Mouse (Mus musculus) layer of hippocampus, adult 9-11 months (tissue): ENCODE measurements around the gene Mgat4b.

Experiments
- DNase-seq: peaks from one replicate; pipeline ENCODE4 v3.0.0; 2022

Gene Mgat4b

GRCm38 (mm10) chr11:50226406-50226805, 15.7 kb downstream of the Mgat4b start:
- DNase-seq: no peak

DNA sequence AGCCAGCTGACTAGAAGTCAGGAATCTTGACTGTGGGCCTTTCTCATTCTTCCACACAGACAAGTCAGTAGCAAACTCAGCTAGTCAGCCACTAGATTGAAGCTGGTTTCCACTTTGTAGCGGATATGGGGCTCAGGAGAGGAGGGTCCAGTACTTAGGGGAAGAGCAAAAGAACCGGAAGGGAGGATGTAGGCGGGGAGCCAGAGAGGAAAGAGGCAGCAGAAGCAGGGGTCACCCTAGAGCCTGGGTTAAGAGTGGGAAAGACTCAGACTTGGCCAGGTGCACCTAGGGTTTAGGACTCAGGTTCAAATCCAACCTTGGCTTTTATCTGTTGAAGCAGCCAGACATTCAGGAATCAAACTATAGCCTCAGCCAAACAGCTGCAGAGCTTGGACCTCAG, 16.5 kb downstream of the Mgat4b start:
- DNase-seq: no peak

DNA sequence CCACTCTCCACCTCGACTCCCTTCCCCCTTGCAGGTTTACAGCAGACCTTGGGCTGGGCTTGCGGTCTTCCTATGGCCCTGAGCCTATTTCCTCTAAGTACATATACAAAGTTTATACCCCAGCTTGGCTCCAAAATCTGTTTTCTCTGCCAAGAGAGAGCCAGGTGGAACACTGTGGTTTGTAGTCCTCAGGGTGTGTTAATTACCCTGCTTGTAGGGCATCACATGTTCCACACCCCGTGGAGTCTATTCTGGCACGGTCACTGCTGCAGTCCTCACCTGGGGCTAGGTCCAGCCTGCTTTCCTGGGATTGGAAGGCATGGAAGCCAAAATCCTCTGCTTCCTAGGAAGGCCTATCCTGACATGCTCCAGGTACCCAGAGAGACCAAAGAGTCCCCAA, 17.0 kb downstream of the Mgat4b start:
- DNase-seq: no peak

DNA sequence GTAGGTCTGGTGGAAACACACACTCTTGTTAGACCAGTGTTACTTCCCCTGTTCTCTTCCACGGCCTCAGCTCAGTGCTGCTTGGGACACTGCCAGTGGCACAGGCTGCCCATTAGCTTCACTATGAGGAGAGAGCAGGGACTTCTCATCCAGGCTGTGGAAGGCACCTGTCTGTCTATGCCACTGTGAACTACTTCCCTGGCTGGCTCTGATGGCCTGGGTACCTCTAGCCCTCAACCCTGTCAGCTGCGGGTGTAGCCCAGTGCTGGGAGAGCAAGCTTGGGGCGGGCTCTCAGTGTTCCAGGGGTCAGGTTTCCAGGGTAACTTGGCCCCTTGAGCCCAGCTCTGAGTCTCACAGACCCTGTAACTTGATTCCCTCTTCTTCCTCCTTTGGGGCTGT, 18.1 kb downstream of the Mgat4b start:
- DNase-seq: no peak

GRCm38 (mm10) chr11:50229252-50229910, 18.7 kb downstream of the Mgat4b start:
- DNase-seq: no peak

DNA sequence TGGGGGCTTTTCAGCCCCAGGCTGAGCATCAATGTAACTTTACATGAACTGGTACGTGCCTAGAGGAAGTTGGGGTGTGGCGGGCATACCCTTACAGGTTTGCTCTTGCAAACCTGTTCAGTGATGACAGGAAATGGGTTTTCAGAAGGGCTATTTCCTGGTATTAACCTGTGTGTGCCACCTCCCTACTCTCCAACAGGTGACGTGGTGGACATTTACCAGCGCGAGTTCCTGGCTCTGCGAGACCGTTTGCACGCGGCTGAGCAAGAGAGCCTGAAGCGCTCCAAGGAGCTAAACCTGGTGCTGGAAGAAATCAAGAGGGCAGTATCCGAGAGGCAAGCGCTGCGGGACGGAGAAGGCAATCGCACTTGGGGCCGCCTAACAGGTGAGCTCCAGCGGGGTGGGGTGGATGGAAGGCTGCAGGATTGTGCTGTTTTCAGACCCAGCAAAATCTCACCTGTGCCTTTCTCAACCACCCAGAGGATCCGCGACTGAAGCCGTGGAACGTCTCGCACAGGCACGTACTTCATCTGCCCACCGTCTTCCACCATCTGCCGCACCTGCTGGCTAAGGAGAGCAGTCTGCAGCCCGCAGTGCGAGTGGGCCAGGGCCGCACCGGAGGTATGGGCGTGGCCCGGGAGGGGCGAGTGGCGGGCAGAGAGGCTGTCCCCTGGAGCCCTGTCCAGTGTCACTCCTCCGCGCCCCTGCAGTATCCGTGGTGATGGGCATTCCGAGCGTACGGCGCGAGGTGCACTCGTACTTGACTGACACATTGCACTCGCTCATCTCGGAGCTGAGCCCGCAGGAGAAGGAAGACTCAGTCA, 20.0 kb downstream of the Mgat4b start:
- no peak for DNase-seq

GRCm38 (mm10) chr11:50231411-50231810, 20.7 kb downstream of the Mgat4b start:
- DNase-seq: no peak

- no peak for DNase-seq
Measured at GRCm38 (mm10) chr11:50233022-50233421, 22.3 kb downstream of the Mgat4b start.

- no peak for DNase-seq
Measured at GRCm38 (mm10) chr11:50233993-50234392, 23.3 kb downstream of the Mgat4b start.

- no peak for DNase-seq
Measured at GRCm38 (mm10) chr11:50234606-50235005, 23.9 kb downstream of the Mgat4b start.

DNA sequence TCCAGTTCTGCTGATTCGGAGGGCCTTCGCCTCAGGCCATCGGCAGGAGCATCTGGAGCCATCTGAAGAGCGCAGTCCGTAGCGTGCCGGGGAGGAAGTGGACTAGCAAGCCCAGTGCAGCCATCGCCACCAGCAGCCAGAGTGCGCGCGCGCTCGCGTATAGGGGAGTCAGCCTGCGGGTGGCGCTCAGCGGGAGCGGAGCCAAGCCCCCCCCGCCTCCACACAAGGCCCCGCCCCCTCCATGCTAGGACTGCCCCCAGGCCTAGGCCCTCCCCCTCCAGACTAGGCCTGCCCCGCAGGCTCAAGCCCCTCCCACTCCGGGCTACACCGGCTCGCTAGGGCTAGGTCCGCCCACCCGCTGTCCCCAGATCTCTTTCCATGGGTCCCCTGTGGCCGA, 25.8 kb downstream of the Mgat4b start:
- DNase-seq: peak; percentile 91

- DNase-seq: no peak
Measured at GRCm38 (mm10) chr11:50236937-50237835, 26.5 kb downstream of the Mgat4b start.

DNA sequence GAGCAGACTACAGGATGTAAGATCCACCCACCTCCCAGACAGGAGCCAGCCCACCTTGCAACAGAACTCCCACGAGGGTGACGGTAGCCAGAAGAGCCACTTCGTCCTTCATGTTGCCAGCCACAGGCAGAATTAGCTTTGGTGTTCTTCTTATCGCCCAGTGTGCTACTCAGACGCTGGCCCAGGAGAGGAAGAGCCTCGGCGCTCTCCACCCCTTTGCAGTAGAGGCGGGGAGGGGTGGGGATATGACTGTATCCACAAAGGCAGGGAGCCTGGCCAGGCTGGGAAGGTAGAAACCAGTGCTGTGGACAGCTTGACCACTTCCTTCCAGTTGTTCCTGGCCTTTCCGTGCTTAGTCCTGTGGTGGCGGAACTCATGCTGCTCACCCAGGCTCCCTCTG, 27.6 kb downstream of the Mgat4b start, which contains the start of gene Ltc4s:
Gene Ltc4s, minus strand, starts transcription at position 293 of the 400 bp plus-strand sequence.
- DNase-seq: no peak

GRCm38 (mm10) chr11:50238821-50239791, 28.4 kb downstream of the Mgat4b start:
- no peak for DNase-seq

DNA sequence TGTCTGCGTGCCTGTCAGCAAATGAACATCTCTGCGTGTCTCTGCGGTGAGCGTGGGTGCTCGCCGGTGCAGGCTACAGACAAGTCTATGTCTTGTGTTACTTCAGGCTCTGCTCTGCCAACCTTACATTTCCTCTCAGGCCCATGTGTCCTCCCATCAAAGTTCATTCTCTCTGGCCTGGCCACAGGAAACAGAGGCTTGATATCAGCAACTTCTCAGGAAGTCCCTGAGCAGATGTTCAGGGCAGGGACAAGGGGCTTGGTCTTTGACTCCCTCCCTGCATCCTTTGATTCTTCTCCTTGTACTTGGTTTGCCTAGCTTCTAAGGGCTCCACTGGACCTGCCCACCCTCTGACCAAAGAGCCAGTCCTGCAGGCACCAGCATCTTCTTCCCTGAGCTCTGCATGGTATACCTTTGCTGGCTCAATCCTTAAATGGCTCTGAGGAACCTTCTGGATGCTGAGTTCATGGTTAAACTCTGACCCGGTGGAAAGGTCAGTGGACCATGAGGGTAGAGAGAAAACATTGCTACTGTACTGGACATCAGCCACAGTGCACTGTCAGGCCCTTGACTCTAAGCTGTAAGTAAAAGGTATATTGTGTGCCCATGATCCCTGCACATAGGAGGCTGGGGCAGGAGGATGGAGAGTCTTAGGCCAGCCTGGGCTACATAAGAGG, 29.7 kb downstream of the Mgat4b start:
- no peak for DNase-seq

GRCm38 (mm10) chr11:50243926-50244325, 33.2 kb downstream of the Mgat4b start:
- peak; percentile 63 for DNase-seq

- DNase-seq: no peak
Measured at GRCm38 (mm10) chr11:50245269-50245668, 34.6 kb downstream of the Mgat4b start.

DNA sequence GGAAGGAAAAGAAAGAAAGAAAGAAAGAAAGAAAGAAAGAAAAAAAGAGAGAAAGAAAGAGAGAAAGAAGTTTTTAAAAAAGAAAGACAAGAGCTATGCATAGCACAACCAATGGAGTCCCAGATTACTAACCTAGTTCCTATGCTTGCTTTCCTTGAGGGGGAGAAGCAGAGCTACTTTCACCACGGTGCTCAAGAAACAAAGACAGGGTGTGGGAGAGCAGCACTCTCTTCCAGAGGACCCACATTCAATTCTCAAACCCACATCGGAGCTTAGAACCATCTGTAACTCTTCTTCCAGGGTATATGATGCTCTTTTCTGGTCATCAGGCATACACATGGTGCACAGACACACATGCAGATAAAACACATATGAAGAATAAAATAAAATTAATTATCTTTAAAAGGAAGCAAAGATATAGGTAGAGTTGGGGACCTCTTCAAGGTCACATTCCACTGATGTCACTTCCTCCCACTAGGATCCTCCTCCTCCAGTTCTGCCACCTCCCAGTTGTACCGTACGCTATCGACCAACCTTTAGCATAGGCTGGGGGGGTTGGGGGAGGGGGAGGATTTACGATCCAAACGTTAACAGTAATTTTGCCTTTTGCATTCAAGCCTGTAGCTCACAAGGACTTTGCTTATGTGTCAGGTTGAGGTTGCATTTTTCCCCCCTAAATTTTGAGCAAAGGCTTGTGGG, 37.9 kb downstream of the Mgat4b start:
- no peak for DNase-seq

- no peak for DNase-seq
Measured at GRCm38 (mm10) chr11:50252166-50252565, 41.5 kb downstream of the Mgat4b start.

DNA sequence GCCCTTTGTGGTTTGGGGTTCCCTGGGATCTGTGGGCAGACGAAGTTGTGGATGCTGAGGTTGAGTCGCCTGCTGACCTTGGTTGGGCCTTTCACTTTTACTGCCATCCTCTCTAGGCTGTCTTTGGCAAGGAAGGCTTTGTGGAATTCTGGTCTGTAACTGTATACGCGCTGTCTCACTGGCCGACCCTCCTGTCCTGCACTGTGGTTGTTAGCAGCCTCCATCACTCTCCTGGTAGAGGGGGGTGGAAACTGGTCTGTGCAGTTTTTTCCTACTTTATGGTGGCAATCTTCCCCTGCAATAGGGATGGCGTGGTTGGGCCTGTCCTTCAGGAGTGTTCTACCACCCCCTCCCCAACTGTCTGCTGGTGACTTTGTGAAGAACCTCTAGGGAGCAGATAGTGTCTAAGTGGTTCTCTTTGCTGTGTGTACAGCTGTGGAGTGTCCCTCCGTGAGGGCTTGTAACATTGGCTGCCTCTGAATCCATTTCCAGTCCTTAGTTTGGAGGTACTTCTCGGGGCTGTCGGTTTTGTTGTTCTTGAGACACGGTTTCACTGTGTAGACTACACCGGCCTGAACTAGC, 42.1 kb downstream of the Mgat4b start:
- DNase-seq: no peak
